Mouse (Mus musculus) cerebellum, postnatal 25 days (tissue): ENCODE measurements around the gene Psme2b.
"Not testable (repeated sequence)": the region's sequence is repeated elsewhere in the genome, so short reads cannot be mapped to it uniquely, and the experiment has no call there.

ENCODE experiments used
- DNase-seq, 2 experiments: peaks; one replicate each; pipeline ENCODE4 v3.0.0; 2021; ENCODE audit warnings: mixed read lengths in 2 of 2

Gene Psme2b

GRCm38 (mm10) chr11:48900654-48901566 lies 45.1 kb downstream of the Psme2b start:
- DNase-seq, result not testable (repeated sequence)

DNA sequence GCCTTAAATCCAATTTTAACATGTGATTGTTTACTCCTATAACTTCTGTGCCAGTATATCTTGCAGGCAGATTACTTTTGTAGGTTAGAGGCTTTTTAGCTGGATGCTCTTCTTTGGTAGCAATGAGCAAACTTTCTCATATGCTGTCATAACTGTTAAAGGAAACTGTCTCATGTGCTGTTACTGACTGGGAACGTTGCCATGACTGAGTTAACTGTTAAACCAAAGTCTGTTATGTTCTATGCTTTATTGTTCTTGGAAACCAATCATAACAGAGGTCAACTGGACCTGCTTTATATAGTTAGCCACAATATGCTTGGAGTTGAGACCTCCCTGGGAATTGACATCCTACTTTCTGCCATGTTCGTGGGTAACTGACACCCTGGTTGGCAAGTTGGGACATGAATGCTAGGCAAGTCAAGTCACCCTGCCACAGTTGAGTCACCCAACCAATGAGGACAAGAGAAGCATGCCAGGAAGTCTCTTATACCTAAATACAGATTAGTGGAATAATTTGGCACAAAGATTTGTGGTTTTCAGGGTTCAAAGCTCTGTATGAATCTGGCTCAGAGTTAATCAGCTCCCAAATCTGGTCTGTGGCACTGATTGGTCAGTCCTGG lies 47.1 kb downstream of the Psme2b start:
- no peak for DNase-seq
